In genomic region chr1:193090211-193090871, GRCm38 (mm10) we compare ENCODE assay signal across 9 mouse cellular contexts. TPM values are rescaled to one million over a fixed set of nuclear protein-coding genes. Genes with fewer than 3 reads are reported as not detected.
A peak's percentile ranks its signal among the peaks of the same experiment; 100 is the strongest.
DNase-seq lines count a peak whose midpoint lies in the region; ATAC-seq and TF ChIP-seq lines count a peak whose summit lies in the region.
"Had no signal": no experiment of that assay in that cellular context is flagged by ENCODE, and none has a peak within 500 bp of the region (broad histone marks: within the 10 kb centered on the region; RNA-seq: fewer than 3 reads in every experiment).

No protein-coding gene starts in this region.

- no peak for TF ChIP-seq CTCF in cortical plate, adult 2 months (IDR thresholded peaks at IDR 0.05; ENCODE audit: extremely low read depth, insufficient read depth, low read length)

- 59% methylated on average over 18 of the region's 18 CpGs for WGBS in midbrain, embryonic 15.5 days
- WGBS in kidney, embryonic 16.5 days, result 84% methylated on average over 18 of the region's 18 CpGs

- H3K4me2 ChIP-seq in midbrain, embryonic 15.5 days, result no peak overlapping the region
- no peak overlapping the region for H3K4me2 ChIP-seq in kidney, embryonic 16.5 days (replicated peaks; ENCODE audit: low read depth, low read length)
- H3K4me2 ChIP-seq: limb, embryonic 15.5 days had no signal

- no peak for ATAC-seq in midbrain, embryonic 15.5 days (replicated peaks)
- no peak for ATAC-seq in kidney, embryonic 16.5 days (ENCODE audit: low FRiP score, low TSS enrichment)

- TF ChIP-seq POLR2A in cortical plate, adult 2 months (IDR thresholded peaks at IDR 0.05; ENCODE audit: extremely low read depth, insufficient read depth, low read length), result 0 out of 2 replicates have a peak, but pooled peaks have one; percentile 14

- H3K36me3 ChIP-seq in midbrain, embryonic 15.5 days (replicated peaks), result no peaks in the 10 kb centered on the region
- H3K36me3 ChIP-seq in kidney, embryonic 16.5 days (ENCODE audit: insufficient read depth, low read length), result no peaks in the 10 kb centered on the region
- H3K36me3 ChIP-seq: limb, embryonic 15.5 days had no signal

- no peaks in the 10 kb centered on the region for H3K27me3 ChIP-seq in midbrain, embryonic 15.5 days (replicated peaks)
- H3K27me3 ChIP-seq in kidney, embryonic 16.5 days (ENCODE audit: insufficient read depth, low read length), result no peaks in the 10 kb centered on the region
- H3K27me3 ChIP-seq: limb, embryonic 15.5 days had no signal

- no peaks in the 10 kb centered on the region for H3K9me3 ChIP-seq in midbrain, embryonic 15.5 days
- no peaks in the 10 kb centered on the region for H3K9me3 ChIP-seq in kidney, embryonic 16.5 days (ENCODE audit: low read length)
- H3K9me3 ChIP-seq: limb, embryonic 15.5 days had no signal

- H3K27ac ChIP-seq in cortical plate, adult 2 months (ENCODE audit: insufficient read depth, low read length), result peak overlapping the region; percentile 45
- peak overlapping the region; percentile 39 for H3K27ac ChIP-seq in midbrain, embryonic 15.5 days
- H3K27ac ChIP-seq in kidney, embryonic 16.5 days (ENCODE audit: low read length), result no peak overlapping the region
- H3K27ac ChIP-seq: limb, embryonic 15.5 days had no signal

- peak; percentile 52 for DNase-seq in testis, postnatal 10 days (ENCODE audit: low spot score)
- DNase-seq in testis, postnatal 14 days (ENCODE audit: low spot score), result no peak
- DNase-seq in heart, postnatal 10 days, result peak; percentile 68 to 70
- no peak for DNase-seq in c-Kit-positive CD71-positive TER-119-positive erythroid progenitor cells, embryonic 14.5 days (ENCODE audit: low spot score)
- DNase-seq in spleen, postnatal 36 days (ENCODE audit: low spot score in 2 of 2), result no peak

- intact Hi-C loops in heart, postnatal 10 days (cut with DNase I), result no loop called here

- no peak overlapping the region for H3K9ac ChIP-seq in midbrain, embryonic 15.5 days
- H3K9ac ChIP-seq in kidney, embryonic 16.5 days (replicated peaks; ENCODE audit: low read length), result no peak overlapping the region
- H3K9ac ChIP-seq: limb, embryonic 15.5 days had no signal

- no peak overlapping the region for H3K4me3 ChIP-seq in cortical plate, adult 2 months (ENCODE audit: insufficient read depth, low read length)
- no peak overlapping the region for H3K4me3 ChIP-seq in midbrain, embryonic 15.5 days
- H3K4me3 ChIP-seq in kidney, embryonic 16.5 days (ENCODE audit: low read length), result no peak overlapping the region
- H3K4me3 ChIP-seq: limb, embryonic 15.5 days had no signal

- H3K4me1 ChIP-seq in cortical plate, adult 2 months (ENCODE audit: control insufficient read depth, insufficient read depth, low read length), result peaks cover 25% of the 10 kb centered on the region
- peaks cover 16% of the 10 kb centered on the region for H3K4me1 ChIP-seq in midbrain, embryonic 15.5 days
- H3K4me1 ChIP-seq in kidney, embryonic 16.5 days (ENCODE audit: insufficient read depth, low read length), result no peaks in the 10 kb centered on the region

RNA-seq across cellular contexts. Expression of gene Diexf, which starts 39.7 kb away (rescaled TPM):
- 22.1 and 22.7 TPM in 2 replicates for polyA plus RNA-seq in cortical plate, adult 2 months (2012; rRNA removed)
- 10 to 100 TPM in 1 of 2 experiments, 1 to 10 TPM in 1; 7.0 to 10.8 TPM for total RNA-seq in heart, postnatal 10 days (2021)
- polyA plus RNA-seq in midbrain, embryonic 15.5 days (2015; fragmentation: Nextera tagmentation; extraction: Ambion mirVana), result 9.0 and 9.8 TPM in 2 replicates
- 10.0 and 10.3 TPM in 2 replicates for polyA plus RNA-seq in kidney, embryonic 16.5 days (2015; fragmentation: Nextera tagmentation; extraction: Ambion mirVana)

RNA-seq across cellular contexts. Expression of gene Syt14, which starts 54.8 kb away (rescaled TPM):
- 5.8 and 6.5 TPM in 2 replicates for polyA plus RNA-seq in cortical plate, adult 2 months (2012; rRNA removed)
- under 1 TPM; 0.12 to 0.15 TPM for total RNA-seq in heart, postnatal 10 days (2021)
- polyA plus RNA-seq in midbrain, embryonic 15.5 days (2015; fragmentation: Nextera tagmentation; extraction: Ambion mirVana), result 7.8 and 9.1 TPM in 2 replicates
- 1.5 and 2.2 TPM in 2 replicates for polyA plus RNA-seq in kidney, embryonic 16.5 days (2015; fragmentation: Nextera tagmentation; extraction: Ambion mirVana)

Comparison
In these comparisons a context has a peak if more than half of its experiments do, and no peak if none do; other contexts are left out.
1. DNase-seq: peak in testis, postnatal 10 days (single experiment) and heart, postnatal 10 days (2 of 2); none in testis, postnatal 14 days (single experiment), c-Kit-positive CD71-positive TER-119-positive erythroid progenitor cells, embryonic 14.5 days (single experiment) and spleen, postnatal 36 days (0 of 2).